Mouse (Mus musculus): Measurements from ENCODE around the gene Traf3ip3. TPM values are rescaled to one million over a fixed set of nuclear protein-coding genes. Genes with fewer than 3 reads are reported as not detected.

Gene Traf3ip3
- total and polyA plus RNA-seq, 3 experiments, result 60.9 to 72.9 (median 68.8) TPM

DNA sequence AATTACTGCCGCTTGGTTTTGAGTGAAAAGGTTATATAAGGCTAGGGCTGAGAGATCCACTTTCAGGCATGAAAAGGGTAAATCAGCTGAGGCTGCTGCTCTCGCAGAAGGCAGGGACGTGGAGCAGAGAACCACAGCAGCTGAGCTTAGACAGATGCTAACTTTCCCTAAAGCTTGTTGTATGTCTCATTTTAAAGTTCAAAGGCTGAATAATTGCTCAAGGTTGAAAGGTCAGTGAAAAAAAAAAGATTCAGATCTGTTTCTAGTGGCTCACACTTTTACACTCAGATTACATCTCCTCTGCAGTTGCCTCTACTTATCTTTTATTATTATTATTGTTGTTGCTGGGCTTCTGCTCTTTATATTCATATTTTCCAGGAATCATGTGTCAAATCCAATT, 24.0 kb upstream of the Traf3ip3 start:
- peaks cover 0 to 63% of the 10 kb centered on the region in 2 experiments for H3K36me3 ChIP-seq (replicated peaks in 1 of 2; ENCODE audit: control insufficient read depth in 1 of 2, insufficient read depth in 1 of 2, low read length in 1 of 2)
- H3K4me3 ChIP-seq (replicated peaks in 1 of 3; ENCODE audit: low read depth in 2 of 3, low read length in 2 of 3, poor library complexity in 1 of 3), result no peak overlapping the region
- H3K27me3 ChIP-seq (replicated peaks), result no peaks in the 10 kb centered on the region
- H3K9me3 ChIP-seq (replicated peaks; ENCODE audit: low read length), result no peaks in the 10 kb centered on the region
- TF ChIP-seq MAX (IDR thresholded peaks at IDR 0.05; ENCODE audit: low read length) (no peak), MAFK (IDR thresholded peaks at IDR 0.05; ENCODE audit: insufficient replicate concordance, low read length) (no peak), CTCF (conservative IDR thresholded peaks at IDR 0.05 in 1 of 2, IDR thresholded peaks at IDR 0.05 in 1 of 2; ENCODE audit: low read depth in 2 of 2, low read length in 2 of 2) (no peak), ZKSCAN1 (IDR thresholded peaks at IDR 0.05; ENCODE audit: borderline replicate concordance, low read depth, low read length) (no peak), HCFC1 (IDR thresholded peaks at IDR 0.05; ENCODE audit: low read depth, low read length) (no peak), ZC3H11A (IDR thresholded peaks at IDR 0.05; ENCODE audit: low read depth, low read length) (no peak), NELFE (IDR thresholded peaks at IDR 0.05; ENCODE audit: low read depth, low read length) (no peak), PAX5 (IDR thresholded peaks at IDR 0.05; ENCODE audit: low read length) (no peak), EP300 (IDR thresholded peaks at IDR 0.05; ENCODE audit: low read length) (no peak), RAD21 (IDR thresholded peaks at IDR 0.05; ENCODE audit: low read depth, low read length) (no peak), SMC3 (IDR thresholded peaks at IDR 0.05; ENCODE audit: low read depth, low read length) (no peak)
- dilution Hi-C loops (cut with MboI; ENCODE audit: extremely low pct_ligation_motif_present, extremely low pct_unique_long_range_greater_than_20kb, low sequenced_read_pairs), result no loop called here
- no peak overlapping the region for H3K4me2 ChIP-seq (ENCODE audit: insufficient read depth, low read depth, poor library complexity, severe bottlenecking)
- no peaks in the 10 kb centered on the region for H3K79me2 ChIP-seq (replicated peaks; ENCODE audit: control insufficient read depth, extremely low read depth, insufficient read depth, poor library complexity, severe bottlenecking)
- DNase-seq (ENCODE audit: extremely low read depth), result no peak
- peaks cover 9 to 68% of the 10 kb centered on the region in 2 experiments; a peak in 3 of 4 replicates for H3K4me1 ChIP-seq (ENCODE audit: control insufficient read depth in 1 of 2, insufficient read depth in 2 of 2)
- in situ Hi-C loops (cut with MboI; ENCODE audit: low pct_ligation_motif_present, low pct_unique_long_range_greater_than_20kb, low sequenced_read_pairs), result no loop called here
- no peak overlapping the region for H3K9ac ChIP-seq (ENCODE audit: insufficient read depth, low read depth)
- no peak overlapping the region for H3K27ac ChIP-seq (ENCODE audit: insufficient read depth, low read depth)

DNA sequence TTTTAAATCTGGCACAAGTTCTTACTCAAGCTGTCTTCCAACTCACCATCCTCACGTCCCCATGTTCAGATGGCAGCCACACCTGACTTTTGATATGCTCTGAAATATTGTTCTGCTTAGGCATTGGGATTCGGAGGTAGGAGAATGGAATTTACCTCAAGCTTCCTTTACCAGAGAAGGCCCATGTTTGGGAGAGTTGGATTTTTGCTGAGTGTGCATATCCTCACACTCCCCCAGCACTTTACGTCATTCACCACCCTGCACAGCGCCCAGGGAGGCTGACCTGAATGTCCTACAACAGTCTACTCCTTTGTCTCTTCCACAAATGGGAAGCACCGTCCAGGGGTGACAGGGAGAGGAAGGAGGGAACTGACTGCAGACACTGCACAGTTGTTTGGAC, 18.9 kb upstream of the Traf3ip3 start:
- H3K9me3 ChIP-seq (replicated peaks; ENCODE audit: low read length), result no peaks in the 10 kb centered on the region
- peaks cover 2 to 80% of the 10 kb centered on the region in 2 experiments for H3K36me3 ChIP-seq (replicated peaks in 1 of 2; ENCODE audit: control insufficient read depth in 1 of 2, insufficient read depth in 1 of 2, low read length in 1 of 2)
- peaks cover 5 to 52% of the 10 kb centered on the region in 2 experiments; a peak in 3 of 4 replicates for H3K4me1 ChIP-seq (ENCODE audit: control insufficient read depth in 1 of 2, insufficient read depth in 2 of 2)
- H3K27me3 ChIP-seq (replicated peaks), result no peaks in the 10 kb centered on the region
- no peak overlapping the region for H3K27ac ChIP-seq (ENCODE audit: insufficient read depth, low read depth)
- in situ Hi-C loops (cut with MboI; ENCODE audit: low pct_ligation_motif_present, low pct_unique_long_range_greater_than_20kb, low sequenced_read_pairs), result no loop called here
- H3K4me3 ChIP-seq (replicated peaks in 1 of 3; ENCODE audit: low read depth in 2 of 3, low read length in 2 of 3, poor library complexity in 1 of 3), result no peak overlapping the region
- no peak overlapping the region for H3K9ac ChIP-seq (ENCODE audit: insufficient read depth, low read depth)
- no peak overlapping the region for H3K4me2 ChIP-seq (ENCODE audit: insufficient read depth, low read depth, poor library complexity, severe bottlenecking)
- H3K79me2 ChIP-seq (replicated peaks; ENCODE audit: control insufficient read depth, extremely low read depth, insufficient read depth, poor library complexity, severe bottlenecking), result no peaks in the 10 kb centered on the region; the same call in 1 of the 2 replicates
- dilution Hi-C loops (cut with MboI; ENCODE audit: extremely low pct_ligation_motif_present, extremely low pct_unique_long_range_greater_than_20kb, low sequenced_read_pairs), result no loop called here
- no peak for DNase-seq (ENCODE audit: extremely low read depth)
- TF ChIP-seq MYC (IDR thresholded peaks at IDR 0.05; ENCODE audit: low read depth, low read length) (no peak), MAFK (IDR thresholded peaks at IDR 0.05; ENCODE audit: insufficient replicate concordance, low read length) (peak; percentile 66)

DNA sequence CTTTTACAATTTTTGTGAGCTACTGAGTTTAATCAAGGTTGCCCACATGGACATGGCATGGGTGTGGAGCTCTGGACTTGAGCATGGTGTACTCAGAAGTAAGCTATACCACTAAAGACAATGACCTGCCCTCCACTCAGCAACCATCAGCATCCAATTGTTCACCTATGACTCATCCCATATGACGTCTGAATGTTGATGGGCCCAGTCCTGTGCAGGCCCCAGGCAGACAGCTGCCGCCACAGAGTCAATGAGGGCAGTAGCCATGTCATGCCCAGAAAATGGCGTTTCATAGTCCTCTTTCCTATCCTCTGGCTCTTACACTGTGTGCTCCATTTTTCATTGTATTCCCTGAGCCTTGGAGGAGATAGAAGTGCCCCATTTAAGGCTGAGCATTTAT, 14.5 kb upstream of the Traf3ip3 start:
- DNase-seq (ENCODE audit: extremely low read depth), result no peak
- no peaks in the 10 kb centered on the region; the same call in 1 of the 2 replicates for H3K79me2 ChIP-seq (replicated peaks; ENCODE audit: control insufficient read depth, extremely low read depth, insufficient read depth, poor library complexity, severe bottlenecking)
- H3K36me3 ChIP-seq (replicated peaks in 1 of 2; ENCODE audit: control insufficient read depth in 1 of 2, insufficient read depth in 1 of 2, low read length in 1 of 2), result peaks cover 6 to 83% of the 10 kb centered on the region in 2 experiments
- peaks cover 4 to 44% of the 10 kb centered on the region in 2 experiments; a peak in 3 of 4 replicates for H3K4me1 ChIP-seq (ENCODE audit: control insufficient read depth in 1 of 2, insufficient read depth in 2 of 2)
- H3K4me3 ChIP-seq (replicated peaks in 1 of 3; ENCODE audit: low read depth in 2 of 3, low read length in 2 of 3, poor library complexity in 1 of 3), result no peak overlapping the region
- no peak overlapping the region for H3K9ac ChIP-seq (ENCODE audit: insufficient read depth, low read depth)
- in situ Hi-C loops (cut with MboI; ENCODE audit: low pct_ligation_motif_present, low pct_unique_long_range_greater_than_20kb, low sequenced_read_pairs) (no loop called here), dilution Hi-C loops (cut with MboI; ENCODE audit: extremely low pct_ligation_motif_present, extremely low pct_unique_long_range_greater_than_20kb, low sequenced_read_pairs) (no loop called here)
- no peaks in the 10 kb centered on the region for H3K27me3 ChIP-seq (replicated peaks)
- H3K9me3 ChIP-seq (replicated peaks; ENCODE audit: low read length), result no peaks in the 10 kb centered on the region
- H3K27ac ChIP-seq (ENCODE audit: insufficient read depth, low read depth), result no peak overlapping the region
- H3K4me2 ChIP-seq (ENCODE audit: insufficient read depth, low read depth, poor library complexity, severe bottlenecking), result no peak overlapping the region
- TF ChIP-seq KAT2A (IDR thresholded peaks at IDR 0.05; ENCODE audit: insufficient replicate concordance, low read length) (no peak), USF2 (conservative IDR thresholded peaks at IDR 0.05; ENCODE audit: low read depth, low read length) (no peak), MEF2A (IDR thresholded peaks at IDR 0.05; ENCODE audit: borderline replicate concordance, low read depth, low read length) (no peak), POLR2A (IDR thresholded peaks at IDR 0.05; ENCODE audit: low read depth, low read length) (no peak), UBTF (IDR thresholded peaks at IDR 0.05; ENCODE audit: low read depth, low read length) (no peak), CTCF (conservative IDR thresholded peaks at IDR 0.05 in 1 of 2, IDR thresholded peaks at IDR 0.05 in 1 of 2; ENCODE audit: low read depth in 2 of 2, low read length in 2 of 2) (no peak), NRF1 (IDR thresholded peaks at IDR 0.05; ENCODE audit: low read depth, low read length) (no peak), JUN (IDR thresholded peaks at IDR 0.05; ENCODE audit: insufficient read depth, low read depth, low read length) (no peak), NELFE (IDR thresholded peaks at IDR 0.05; ENCODE audit: low read depth, low read length) (no peak), USF1 (IDR thresholded peaks at IDR 0.05; ENCODE audit: low read depth, low read length) (no peak), TBP (conservative IDR thresholded peaks at IDR 0.05; ENCODE audit: low read depth, low read length) (no peak), BHLHE40 (IDR thresholded peaks at IDR 0.05; ENCODE audit: low read depth, low read length) (no peak)
